Mouse (Mus musculus) layer of hippocampus, postnatal 14 days (tissue): ENCODE measurements around the gene Myl9. TPM values are rescaled to one million over a fixed set of nuclear protein-coding genes. Genes with fewer than 3 reads are reported as not detected.

Source experiments
- DNase-seq, 2 experiments: peaks; one replicate each; pipeline ENCODE4 v3.0.0; 2021 to 2022; ENCODE audit warnings: low spot score in 2 of 2, mixed read lengths in 1 of 2
- long read RNA-seq, 2 experiments: library from polyadenylated mRNA; stranded (forward); transcript quantifications; one replicate each; pipeline ENCODE4 v2.0.0; 2021
- total RNA-seq, 2 experiments: library from RNA; stranded (reverse); gene quantifications; 2 replicates each; pipeline ENCODE4 v1.2.3; 2021

The Myl9 gene
- 10 to 100 TPM; 22.3 to 24.9 TPM for total RNA-seq
- long read RNA-seq, experiment 1, transcript Myl9-201 (4 exons, 1,128 nt): major isoform, 18 of 21 reads
- long read RNA-seq, experiment 1, partial matches to known transcripts: 2 of 21 reads
- long read RNA-seq, experiment 1, other reads (novel, unspliced or antisense): 1 of 21 reads
- long read RNA-seq, experiment 2, transcript Myl9-201 (4 exons, 1,128 nt): major isoform, 28 of 30 reads
- long read RNA-seq, experiment 2, partial matches to known transcripts: 1 of 30 reads
- long read RNA-seq, experiment 2, other reads (novel, unspliced or antisense): 1 of 30 reads

- no peak for DNase-seq
Measured at GRCm38 (mm10) chr2:156774738-156775454, at the start of gene Myl9. Gene Myl9, plus strand, starts transcription at chr2:156775420.

- DNase-seq: no peak
Measured at GRCm38 (mm10) chr2:156726344-156726743, 48.9 kb upstream of the Myl9 start.

- no peak for DNase-seq
Measured at GRCm38 (mm10) chr2:156726878-156727277, 48.3 kb upstream of the Myl9 start.

DNA sequence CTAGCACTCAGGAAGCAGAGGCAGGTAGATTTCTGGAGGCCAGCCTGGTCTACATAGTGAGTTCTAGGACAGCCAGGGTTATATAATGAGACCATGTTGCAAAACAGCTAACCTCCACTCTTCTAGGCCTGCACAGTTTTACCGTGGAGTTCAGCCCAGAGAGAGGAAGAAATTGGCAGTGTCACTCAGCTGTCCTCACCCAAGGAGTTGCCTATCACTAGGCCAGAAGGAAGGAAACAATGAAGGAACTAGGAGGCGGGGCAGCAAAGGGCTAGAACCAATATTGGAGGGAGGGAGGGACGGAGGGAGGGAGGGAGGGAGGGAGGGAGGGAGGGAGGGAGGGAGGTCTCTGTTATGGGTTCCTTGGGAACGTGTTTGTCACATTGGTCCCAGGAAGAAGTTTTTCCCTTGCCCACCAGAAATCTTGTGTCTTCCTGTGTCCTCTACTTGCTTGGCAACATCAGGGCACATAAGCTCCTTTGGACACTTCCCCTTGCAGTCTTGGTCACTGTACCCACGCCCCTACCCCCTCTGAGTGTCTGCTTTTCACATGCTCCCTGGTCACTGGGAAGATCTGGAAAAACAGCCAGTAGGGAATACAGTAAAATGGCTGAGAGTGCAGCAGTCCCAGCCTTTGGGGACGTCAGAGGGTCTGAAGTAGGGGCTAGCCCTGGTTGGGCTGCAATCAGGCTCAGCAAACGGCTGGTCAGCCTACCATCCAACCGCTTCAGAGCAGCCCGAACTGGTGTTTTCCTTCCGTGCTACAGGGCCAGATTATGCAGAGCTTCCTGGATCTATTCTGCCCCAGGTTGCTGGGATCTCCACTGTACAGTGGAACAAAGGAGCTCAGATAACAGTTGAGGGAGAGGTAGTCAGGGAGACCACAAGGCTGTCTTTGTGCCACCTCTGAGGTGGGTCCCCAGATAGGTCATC is 45.4 kb upstream of the Myl9 start:
- DNase-seq: no peak

DNA sequence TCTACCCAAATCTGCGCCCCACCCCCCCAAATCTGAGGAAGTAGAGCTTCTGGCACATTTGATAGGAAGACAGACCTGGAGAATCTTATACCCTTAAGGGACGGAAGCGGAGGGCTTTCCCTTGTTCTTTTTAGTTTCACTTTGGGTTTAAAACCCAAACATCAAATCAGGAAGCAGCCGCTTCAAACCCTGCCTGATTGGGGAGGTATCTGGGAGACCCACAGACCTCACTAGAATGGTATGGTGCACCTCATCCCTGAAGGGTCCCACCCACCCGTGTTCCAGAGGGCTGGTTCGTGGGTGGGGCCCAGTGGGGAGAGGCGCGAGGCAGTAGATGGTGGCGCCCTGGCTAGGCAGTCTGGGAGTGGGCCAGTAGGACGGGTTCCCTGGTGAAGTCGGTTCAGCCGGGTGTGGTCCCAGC is 44.7 kb upstream of the Myl9 start:
- DNase-seq: no peak

DNA sequence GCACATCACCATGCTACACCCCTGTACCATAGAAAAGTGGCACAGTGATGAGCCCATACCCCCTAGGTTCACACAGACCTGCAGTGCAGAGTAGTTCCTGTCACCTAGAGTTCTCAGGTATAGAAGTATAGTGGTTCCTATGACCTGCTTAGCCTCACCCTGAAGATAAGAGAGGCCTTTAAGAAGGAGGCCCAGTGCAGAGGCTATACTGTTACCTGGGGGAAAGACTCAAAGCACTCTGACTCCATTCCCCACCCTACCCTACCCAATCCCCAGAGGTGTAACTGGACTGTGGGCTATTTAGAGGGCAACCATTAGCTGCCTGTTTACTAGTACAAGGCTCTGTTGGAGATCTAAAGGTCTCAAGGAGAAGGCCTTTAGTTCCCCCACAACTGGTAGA is 43.6 kb upstream of the Myl9 start:
- no peak for DNase-seq

GRCm38 (mm10) chr2:156732109-156732508 is 43.1 kb upstream of the Myl9 start:
- DNase-seq: peak; percentile 56 to 80

- DNase-seq: no peak
Measured at GRCm38 (mm10) chr2:156735761-156736335, 39.4 kb upstream of the Myl9 start.

GRCm38 (mm10) chr2:156736846-156737245 is 38.4 kb upstream of the Myl9 start:
- no peak for DNase-seq

DNA sequence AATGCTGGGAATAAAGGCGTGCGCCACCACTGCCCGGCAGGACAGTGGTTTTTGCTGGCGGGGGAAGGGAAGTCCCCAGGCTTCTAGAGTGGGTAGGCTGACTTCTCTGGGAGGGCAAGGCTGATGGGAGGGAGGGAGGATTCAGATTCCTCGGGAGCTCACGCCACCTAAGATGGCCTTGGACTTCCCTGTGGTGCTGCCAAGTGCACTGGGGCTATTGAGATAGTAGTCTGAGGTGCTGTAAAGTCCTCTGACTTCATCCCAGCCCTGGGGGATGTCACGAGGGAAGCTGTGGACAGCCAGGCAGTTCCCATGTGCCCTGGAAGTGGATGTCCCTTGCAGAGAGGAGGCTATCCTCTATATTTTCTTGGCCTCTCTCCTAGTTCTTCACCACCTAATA is 37.2 kb upstream of the Myl9 start:
- DNase-seq: no peak

DNA sequence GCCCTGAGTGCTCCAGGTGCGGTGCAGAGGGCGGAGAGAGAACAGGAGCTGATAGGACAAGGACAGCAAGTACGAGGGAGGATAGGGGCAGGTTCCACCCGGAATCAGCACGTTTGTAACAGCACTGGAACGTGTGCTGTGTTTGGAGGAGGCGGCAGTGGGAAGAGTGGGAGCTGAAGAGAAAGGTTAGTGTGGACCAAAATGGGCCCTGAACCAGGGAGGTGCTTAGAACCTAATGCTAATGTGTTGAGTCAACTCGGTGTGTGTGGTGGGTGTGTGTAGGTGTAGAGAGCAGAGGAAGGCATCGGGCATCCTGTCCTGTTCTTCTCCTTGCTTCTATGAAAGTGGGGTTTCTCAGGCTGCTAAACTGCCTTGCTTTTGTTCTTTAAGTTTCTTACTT is 34.0 kb upstream of the Myl9 start:
- no peak for DNase-seq

- no peak for DNase-seq
Measured at GRCm38 (mm10) chr2:156741998-156742397, 33.2 kb upstream of the Myl9 start.

DNA sequence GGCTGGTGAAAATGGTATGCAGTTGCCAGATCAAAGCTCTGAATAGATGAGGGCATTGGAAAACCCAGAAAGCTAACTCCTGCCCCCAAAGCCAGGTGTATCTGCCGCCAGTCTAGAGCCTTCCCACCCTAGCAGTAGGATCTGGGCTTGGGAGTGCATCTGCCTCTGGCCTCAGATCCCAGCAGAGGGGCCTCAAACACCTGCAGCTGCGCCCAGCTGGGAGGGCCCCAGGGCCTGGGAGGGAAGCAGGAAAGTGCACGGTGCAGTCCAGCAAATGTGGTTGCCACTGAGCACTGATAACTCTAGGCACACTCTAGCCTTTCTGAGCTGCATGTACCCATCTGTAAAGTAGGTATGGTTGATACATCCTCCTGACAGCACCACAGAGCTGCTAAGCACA is 32.0 kb upstream of the Myl9 start:
- DNase-seq: no peak

DNA sequence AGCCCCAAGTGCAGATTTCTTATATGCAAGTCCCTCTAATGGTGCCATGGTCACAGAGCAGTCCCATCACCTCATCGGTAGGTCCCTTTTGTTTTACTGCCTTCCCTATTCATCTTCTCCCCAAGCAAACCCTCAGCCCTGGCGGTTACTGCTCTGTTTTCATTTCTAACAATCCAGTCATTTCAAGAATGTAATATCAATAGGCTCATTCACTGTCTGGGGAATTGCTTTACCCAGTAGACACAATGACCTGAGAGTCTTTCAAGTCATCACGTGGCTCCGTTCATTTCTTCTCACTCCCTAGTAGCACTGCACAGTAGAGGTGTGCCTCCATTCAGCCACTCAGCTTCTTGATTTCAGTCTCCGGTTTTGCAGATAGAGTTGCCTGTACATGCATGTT is 30.8 kb upstream of the Myl9 start:
- DNase-seq: no peak

- no peak for DNase-seq
Measured at GRCm38 (mm10) chr2:156747315-156747714, 27.9 kb upstream of the Myl9 start.

DNA sequence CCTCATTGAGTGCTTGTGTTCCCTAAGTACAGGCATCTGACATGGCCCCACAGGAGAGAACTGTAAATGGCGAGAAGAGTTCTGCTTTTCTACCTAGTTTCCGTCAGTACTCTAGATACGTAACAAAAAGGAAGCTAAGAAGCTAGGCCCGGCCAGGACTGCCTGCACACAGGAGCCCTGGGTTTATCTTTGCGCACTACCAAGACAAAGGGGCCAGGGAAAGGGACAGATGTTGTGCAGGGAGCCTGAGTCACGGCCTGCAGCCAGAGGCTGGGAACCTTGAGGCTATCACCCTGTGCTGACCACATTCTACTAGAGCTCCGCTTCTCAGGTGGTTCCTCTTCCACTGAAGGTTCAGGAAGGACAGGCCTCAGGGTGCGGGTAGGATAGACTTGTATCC is 25.5 kb upstream of the Myl9 start:
- no peak for DNase-seq

DNA sequence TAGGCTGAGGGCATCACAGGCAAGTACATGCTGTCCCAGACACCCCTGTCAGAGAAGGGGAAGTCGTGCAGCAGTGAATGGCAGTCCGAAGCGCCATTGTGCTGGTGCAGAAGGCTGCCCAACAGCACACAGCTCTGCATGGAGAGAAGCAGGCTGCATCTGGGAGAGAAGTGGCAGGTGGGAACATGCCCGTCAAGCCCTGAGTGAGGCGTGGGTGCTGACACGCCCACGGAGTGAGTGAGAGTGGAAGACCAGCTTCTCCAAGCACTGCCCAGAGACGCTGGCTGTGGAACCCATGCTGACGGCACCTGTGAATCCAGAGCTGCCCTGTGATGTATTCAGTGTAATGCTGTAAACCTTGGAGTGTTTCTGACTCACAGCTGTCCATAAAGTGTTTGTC is 18.3 kb upstream of the Myl9 start:
- no peak for DNase-seq

DNA sequence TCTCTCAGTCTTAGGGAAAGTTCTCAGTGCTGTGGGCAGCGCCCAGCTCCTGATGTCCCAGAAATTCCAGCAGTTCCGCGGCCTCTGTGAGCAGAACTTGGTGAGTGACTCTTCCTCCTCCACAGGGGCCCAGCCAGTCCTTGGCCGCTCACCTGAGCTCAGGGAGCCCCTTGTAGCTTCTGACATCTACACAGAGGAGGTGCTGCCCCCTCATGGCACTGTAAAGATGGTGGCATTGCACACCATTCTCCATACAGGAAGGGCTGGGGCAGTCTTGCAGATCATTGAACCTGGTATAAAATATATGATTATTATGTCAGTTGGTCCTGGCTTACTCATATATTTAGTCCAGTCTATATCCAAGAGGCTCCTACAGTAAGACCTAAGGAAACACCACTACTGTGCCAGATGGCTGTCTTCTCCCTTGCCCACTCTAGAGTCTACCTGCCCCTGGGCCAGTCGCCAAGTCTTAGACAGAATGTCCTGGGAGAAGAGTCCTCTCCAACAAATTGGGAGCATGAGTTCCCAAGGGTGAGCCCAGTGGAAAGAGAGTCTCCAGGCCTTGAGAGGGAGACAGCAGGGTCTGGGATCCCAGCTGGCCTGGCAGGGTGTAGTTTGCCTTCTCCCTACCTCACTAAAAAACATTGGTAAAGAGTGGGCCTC is 14.2 kb upstream of the Myl9 start:
- no peak for DNase-seq

DNA sequence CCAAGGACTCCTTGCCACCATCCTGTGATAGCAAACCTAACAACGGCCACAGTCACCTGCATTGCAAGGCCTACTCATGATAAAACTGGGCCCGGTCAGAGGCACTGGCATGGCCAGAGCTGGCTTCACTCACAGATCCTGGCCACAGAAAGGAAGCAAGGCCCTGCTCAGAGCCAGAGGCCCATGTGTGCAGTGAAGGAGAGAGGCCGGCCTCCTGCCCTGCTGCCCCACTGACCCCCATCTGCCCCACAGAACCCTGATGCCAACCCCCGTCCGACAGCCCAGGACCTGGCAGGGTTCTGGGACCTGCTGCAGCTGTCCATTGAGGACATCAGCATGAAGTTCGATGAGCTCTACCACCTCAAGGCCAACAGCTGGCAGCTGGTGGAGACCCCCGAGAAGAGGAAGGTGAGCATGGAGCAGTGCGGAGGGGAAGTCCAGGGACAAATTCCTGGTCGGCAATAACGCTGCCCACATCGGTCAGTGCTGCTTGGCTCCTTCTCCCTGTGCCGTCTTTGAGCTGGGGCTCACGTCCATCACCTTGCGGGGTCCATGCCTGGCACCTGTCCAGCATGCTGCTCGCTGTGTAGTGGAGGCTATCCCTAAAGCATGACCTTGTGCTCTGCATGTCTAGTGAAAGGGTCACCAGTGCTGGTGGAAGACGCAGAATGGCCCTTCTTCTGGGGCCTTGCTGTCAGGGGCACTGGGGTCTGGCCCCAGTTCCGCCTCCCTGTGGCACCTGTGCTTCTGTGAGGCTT is 13.5 kb upstream of the Myl9 start:
- no peak for DNase-seq

DNA sequence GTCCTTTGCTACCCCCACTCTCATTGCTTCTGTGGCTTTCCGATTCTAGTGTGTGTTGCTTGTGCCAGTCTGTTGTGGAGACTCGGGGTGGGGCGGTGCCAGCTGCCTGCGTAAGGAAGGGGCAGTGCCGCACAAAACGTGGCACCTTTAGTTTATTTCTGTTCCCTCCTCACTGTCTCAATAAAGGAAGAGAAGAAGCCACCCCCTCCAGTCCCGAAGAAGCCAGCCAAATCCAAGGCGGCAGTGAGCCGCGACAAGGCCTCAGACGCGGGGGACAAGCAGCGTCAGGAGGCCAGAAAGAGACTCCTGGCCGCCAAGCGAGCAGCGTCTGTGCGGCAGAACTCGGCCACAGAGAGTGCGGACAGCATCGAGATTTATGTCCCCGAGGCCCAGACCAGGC is 12.7 kb upstream of the Myl9 start:
- no peak for DNase-seq
